Mouse (Mus musculus): Measurements from ENCODE around the gene Kif4. TPM values are rescaled to one million over a fixed set of nuclear protein-coding genes. Genes with fewer than 3 reads are reported as not detected.

Kif4 gene
- polyA plus RNA-seq, 1 experiment from 2014 or later = 4.8 TPM

DNA sequence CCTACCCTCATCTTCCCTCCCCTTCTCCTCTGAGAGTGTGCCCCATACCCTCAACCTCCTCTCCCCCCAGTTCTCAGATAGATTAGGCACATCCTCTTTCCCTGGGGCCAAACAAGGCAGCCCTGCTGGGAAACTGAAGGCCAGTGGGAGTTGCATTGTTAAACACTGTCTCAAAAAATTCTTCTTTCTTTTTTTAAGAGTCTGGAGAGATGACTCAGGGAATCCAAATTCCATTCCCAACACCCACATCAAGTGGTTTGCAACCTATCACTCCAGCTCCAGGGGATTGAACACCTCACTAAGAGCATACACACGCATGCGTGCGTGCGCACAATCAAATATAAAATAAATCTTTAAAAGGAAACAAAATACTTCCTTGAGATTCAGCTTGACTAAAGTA, 71.2 kb downstream of the Kif4 start:
- no peak for DNase-seq (ENCODE audit: low spot score)
- Histone ChIP-seq H3K4me3 (replicated peaks; ENCODE audit: low read length) (no peak overlapping the region), H3K36me3 (replicated peaks; ENCODE audit: control insufficient read depth, insufficient read depth) (no peaks in the 10 kb centered on the region), H3K9me3 (ENCODE audit: control insufficient read depth, low read length) (no peaks in the 10 kb centered on the region), H3K9ac (no peak overlapping the region), H3K27ac (no peak overlapping the region), H3K4me1 (replicated peaks; ENCODE audit: control insufficient read depth, insufficient read depth, low read length) (no peaks in the 10 kb centered on the region), H3K4me2 (replicated peaks) (no peak overlapping the region), H3K27me3 (ENCODE audit: control insufficient read depth, insufficient read depth, low read length) (peaks cover 8% of the 10 kb centered on the region; the same call in 1 of the 2 replicates)
- WGBS = 97% methylated on average over 4 of the region's 4 CpGs
- ATAC-seq (ENCODE audit: low FRiP score) = no peak

- Histone ChIP-seq H3K4me1 (replicated peaks; ENCODE audit: control insufficient read depth, insufficient read depth, low read length) (no peaks in the 10 kb centered on the region), H3K9ac (no peak overlapping the region), H3K27ac (no peak overlapping the region), H3K9me3 (ENCODE audit: control insufficient read depth, low read length) (no peaks in the 10 kb centered on the region), H3K4me3 (replicated peaks; ENCODE audit: low read length) (no peak overlapping the region), H3K36me3 (replicated peaks; ENCODE audit: control insufficient read depth, insufficient read depth) (no peaks in the 10 kb centered on the region), H3K4me2 (replicated peaks) (no peak overlapping the region), H3K27me3 (ENCODE audit: control insufficient read depth, insufficient read depth, low read length) (no peaks in the 10 kb centered on the region)
- no peak for DNase-seq (ENCODE audit: low spot score)
- 89% methylated on average over 6 of the region's 6 CpGs for WGBS
- ATAC-seq (ENCODE audit: low FRiP score) = no peak
Observed at GRCm38 (mm10) chrX:100708032-100708431, 82.5 kb downstream of the Kif4 start.

DNA sequence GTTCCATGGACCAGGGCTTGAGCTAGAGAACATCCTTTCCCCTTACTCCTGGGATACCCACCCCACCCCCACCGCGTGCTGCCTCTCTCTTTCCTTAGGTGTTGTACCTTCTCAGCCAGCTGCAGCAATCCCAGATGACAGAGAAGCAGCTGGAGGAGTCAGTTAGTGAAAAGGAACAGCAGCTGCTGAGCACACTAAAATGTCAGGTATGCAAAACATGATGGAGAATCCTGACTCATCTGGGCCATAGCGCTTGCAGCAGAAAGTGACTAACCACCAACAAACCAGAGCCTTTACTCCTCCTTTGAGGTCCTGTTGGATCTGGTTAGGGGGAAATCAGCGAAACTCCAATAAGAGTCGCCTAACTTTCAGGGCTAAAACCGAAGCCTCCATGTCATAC, 90.6 kb downstream of the Kif4 start:
- Histone ChIP-seq H3K9me3 (ENCODE audit: control insufficient read depth, low read length) (no peaks in the 10 kb centered on the region), H3K36me3 (replicated peaks; ENCODE audit: control insufficient read depth, insufficient read depth) (no peaks in the 10 kb centered on the region), H3K4me1 (replicated peaks; ENCODE audit: control insufficient read depth, insufficient read depth, low read length) (no peaks in the 10 kb centered on the region), H3K4me2 (replicated peaks) (no peak overlapping the region), H3K27ac (no peak overlapping the region), H3K9ac (no peak overlapping the region), H3K4me3 (replicated peaks; ENCODE audit: low read length) (no peak overlapping the region), H3K27me3 (ENCODE audit: control insufficient read depth, insufficient read depth, low read length) (no peaks in the 10 kb centered on the region)
- WGBS = 94% methylated on average over 6 of the region's 6 CpGs
- ATAC-seq (ENCODE audit: low FRiP score) (no peak), DNase-seq (ENCODE audit: low spot score) (no peak)

GRCm38 (mm10) chrX:100728947-100729346, 103.4 kb downstream of the Kif4 start:
- Histone ChIP-seq H3K4me2 (replicated peaks) (peak overlapping the region; percentile 53; the same call in 1 of the 2 replicates), H3K9me3 (ENCODE audit: control insufficient read depth, low read length) (no peaks in the 10 kb centered on the region), H3K27ac (peak overlapping the region; percentile 70), H3K36me3 (replicated peaks; ENCODE audit: control insufficient read depth, insufficient read depth) (no peaks in the 10 kb centered on the region), H3K27me3 (ENCODE audit: control insufficient read depth, insufficient read depth, low read length) (no peaks in the 10 kb centered on the region; the same call in none of the 2 replicates), H3K9ac (no peak overlapping the region), H3K4me3 (replicated peaks; ENCODE audit: low read length) (no peak overlapping the region), H3K4me1 (replicated peaks; ENCODE audit: control insufficient read depth, insufficient read depth, low read length) (0 out of 2 replicates have a peak, but pooled peaks cover 6% of the 10 kb centered on the region)
- peak; percentile 64 for DNase-seq (ENCODE audit: low spot score)
- WGBS = 27% methylated on average over 1 of the region's 1 CpGs
- ATAC-seq (ENCODE audit: low FRiP score) = peak; percentile 56; the same call in 1 of the 2 replicates

- WGBS = 15% methylated on average over 8 of the region's 8 CpGs
Observed at GRCm38 (mm10) chrX:100729665-100730188, 104.2 kb downstream of the Kif4 start, which contains the start of gene Gdpd2. Gdpd2 (plus strand) TSS chrX:100729873.

DNA sequence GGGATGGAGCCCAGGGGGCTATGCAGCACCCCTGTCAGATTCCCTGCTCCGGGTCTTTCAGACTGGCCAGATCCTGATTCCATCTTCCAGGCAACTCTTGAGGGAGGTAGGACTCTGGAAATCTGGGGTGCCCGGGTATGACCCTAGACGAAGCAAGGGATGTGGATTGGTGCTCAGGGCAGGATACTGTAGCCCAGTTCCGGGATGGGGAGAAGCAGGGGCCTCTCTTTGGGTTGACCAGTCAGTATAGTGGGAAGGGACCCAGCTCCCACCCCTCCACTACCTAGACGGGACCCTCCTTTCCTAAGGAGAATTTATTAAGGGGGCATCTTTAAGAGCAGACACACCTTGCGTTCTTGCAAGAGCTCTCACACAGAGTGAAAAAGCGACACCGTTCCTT, 104.7 kb downstream of the Kif4 start:
- Histone ChIP-seq H3K36me3 (replicated peaks; ENCODE audit: control insufficient read depth, insufficient read depth) (no peaks in the 10 kb centered on the region), H3K4me2 (replicated peaks) (peak overlapping the region; percentile 53), H3K9ac (peak overlapping the region; percentile 47), H3K4me3 (replicated peaks; ENCODE audit: low read length) (peak overlapping the region; percentile 29), H3K27me3 (ENCODE audit: control insufficient read depth, insufficient read depth, low read length) (no peaks in the 10 kb centered on the region; the same call in none of the 2 replicates), H3K4me1 (replicated peaks; ENCODE audit: control insufficient read depth, insufficient read depth, low read length) (0 out of 2 replicates have a peak, but pooled peaks cover 6% of the 10 kb centered on the region), H3K27ac (peak overlapping the region; percentile 69), H3K9me3 (ENCODE audit: control insufficient read depth, low read length) (no peaks in the 10 kb centered on the region)
- DNase-seq (ENCODE audit: low spot score) (no peak), ATAC-seq (ENCODE audit: low FRiP score) (no peak; the same call in 1 of the 2 replicates)
- 24% methylated on average over 8 of the region's 8 CpGs for WGBS

More at GRCm38 (mm10) chrX:100729665-100730188, 104.2 kb downstream of the Kif4 start, which contains the start of gene Gdpd2:
- peak within 1 kb of the TSS; percentile 29 for H3K4me3 ChIP-seq (replicated peaks; ENCODE audit: low read length)
- no peaks in the 10 kb centered on the region; the same call in none of the 2 replicates for H3K27me3 ChIP-seq (ENCODE audit: control insufficient read depth, insufficient read depth, low read length)
- H3K4me2 ChIP-seq (replicated peaks) = peak within 1 kb of the TSS; percentile 53
- H3K36me3 ChIP-seq (replicated peaks; ENCODE audit: control insufficient read depth, insufficient read depth) = no peaks in the 10 kb centered on the region
- no peaks in the 10 kb centered on the region for H3K9me3 ChIP-seq (ENCODE audit: control insufficient read depth, low read length)
- peak within 1 kb of the TSS; percentile 70 for H3K27ac ChIP-seq
- ATAC-seq (ENCODE audit: low FRiP score) (peak; percentile 87), DNase-seq (ENCODE audit: low spot score) (peak; percentile 55)
- H3K9ac ChIP-seq = peak within 1 kb of the TSS; percentile 47
- H3K4me1 ChIP-seq (replicated peaks; ENCODE audit: control insufficient read depth, insufficient read depth, low read length) = 0 out of 2 replicates have a peak, but pooled peaks cover 6% of the 10 kb centered on the region

GRCm38 (mm10) chrX:100734359-100734758, 108.8 kb downstream of the Kif4 start:
- Histone ChIP-seq H3K36me3 (replicated peaks; ENCODE audit: control insufficient read depth, insufficient read depth) (no peaks in the 10 kb centered on the region), H3K9ac (no peak overlapping the region), H3K4me2 (replicated peaks) (no peak overlapping the region), H3K9me3 (ENCODE audit: control insufficient read depth, low read length) (no peaks in the 10 kb centered on the region), H3K4me3 (replicated peaks; ENCODE audit: low read length) (no peak overlapping the region), H3K27me3 (ENCODE audit: control insufficient read depth, insufficient read depth, low read length) (no peaks in the 10 kb centered on the region; the same call in 1 of the 2 replicates), H3K27ac (no peak overlapping the region), H3K4me1 (replicated peaks; ENCODE audit: control insufficient read depth, insufficient read depth, low read length) (0 out of 2 replicates have a peak, but pooled peaks cover 6% of the 10 kb centered on the region)
- DNase-seq (ENCODE audit: low spot score) (no peak), ATAC-seq (ENCODE audit: low FRiP score) (no peak)
- 83% methylated on average over 7 of the region's 7 CpGs for WGBS

DNA sequence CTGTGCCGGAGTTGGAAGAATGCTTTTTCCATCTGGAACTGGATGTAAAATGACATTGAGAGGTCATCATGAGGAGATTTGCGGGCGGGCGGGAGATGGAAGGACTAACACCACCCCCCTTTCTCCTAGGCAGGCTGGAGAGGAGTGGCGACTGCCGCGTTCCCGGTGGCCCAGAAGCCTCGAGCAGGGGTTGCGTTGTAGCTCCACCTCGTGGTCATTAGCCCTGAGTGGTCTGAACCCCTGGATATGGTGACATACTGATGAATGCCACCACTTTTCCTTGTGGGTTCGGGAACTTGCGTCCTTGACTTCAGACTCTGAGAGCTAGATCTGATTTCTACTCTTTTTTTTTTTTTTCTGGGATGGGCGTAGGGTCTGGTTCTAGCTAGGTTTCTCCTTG, 113.4 kb downstream of the Kif4 start:
- 0 out of 2 replicates have a peak, but pooled peaks cover 7% of the 10 kb centered on the region for H3K9me3 ChIP-seq (ENCODE audit: control insufficient read depth, low read length)
- no peak overlapping the region for H3K27ac ChIP-seq

GRCm38 (mm10) chrX:100739443-100739842, 113.9 kb downstream of the Kif4 start:
- peak overlapping the region; percentile 55 for H3K4me2 ChIP-seq (replicated peaks)
- no peak overlapping the region for H3K27ac ChIP-seq
- ATAC-seq (ENCODE audit: low FRiP score) (peak; percentile 74; the same call in 1 of the 2 replicates), DNase-seq (ENCODE audit: low spot score) (peak; percentile 31)
- H3K9me3 ChIP-seq (ENCODE audit: control insufficient read depth, low read length) = 0 out of 2 replicates have a peak, but pooled peaks cover 7% of the 10 kb centered on the region
- WGBS = 27% methylated on average over 10 of the region's 10 CpGs
- H3K4me3 ChIP-seq (replicated peaks; ENCODE audit: low read length) = peak overlapping the region; percentile 33
- H3K36me3 ChIP-seq (replicated peaks; ENCODE audit: control insufficient read depth, insufficient read depth) = no peaks in the 10 kb centered on the region
- H3K4me1 ChIP-seq (replicated peaks; ENCODE audit: control insufficient read depth, insufficient read depth, low read length) = no peaks in the 10 kb centered on the region; the same call in 1 of the 2 replicates
- H3K27me3 ChIP-seq (ENCODE audit: control insufficient read depth, insufficient read depth, low read length) = no peaks in the 10 kb centered on the region
- peak overlapping the region; percentile 31; the same call in 1 of the 2 replicates for H3K9ac ChIP-seq

More for the DNA sequence above, 113.4 kb downstream of the Kif4 start:
- peak overlapping the region; percentile 31; the same call in 1 of the 2 replicates for H3K9ac ChIP-seq
- H3K4me3 ChIP-seq (replicated peaks; ENCODE audit: low read length) = peak overlapping the region; percentile 33
- peak; percentile 77; the same call in 1 of the 2 replicates for ATAC-seq (ENCODE audit: low FRiP score)
- peak overlapping the region; percentile 55 for H3K4me2 ChIP-seq (replicated peaks)
- no peaks in the 10 kb centered on the region for H3K27me3 ChIP-seq (ENCODE audit: control insufficient read depth, insufficient read depth, low read length)
- DNase-seq (ENCODE audit: low spot score) = peak; percentile 60
- WGBS = 24% methylated on average over 14 of the region's 14 CpGs
- H3K4me1 ChIP-seq (replicated peaks; ENCODE audit: control insufficient read depth, insufficient read depth, low read length) = no peaks in the 10 kb centered on the region; the same call in 1 of the 2 replicates
- no peaks in the 10 kb centered on the region for H3K36me3 ChIP-seq (replicated peaks; ENCODE audit: control insufficient read depth, insufficient read depth)

Measured in hindbrain, embryonic 14.5 days (tissue).